Mouse (Mus musculus) cerebellum, adult 2 months (tissue): Measurements from ENCODE around the gene Slc24a1. TPM values are rescaled to one million over a fixed set of nuclear protein-coding genes. Genes with fewer than 3 reads are reported as not detected.

Source experiments
- DNase-seq, 2 experiments: peaks; one replicate each; pipeline ENCODE4 v3.0.0; 2021
- H3K27ac ChIP-seq: fragments of 200-500 bp; 2 replicates; pipeline ENCODE4 v1.5.1; 2012; ENCODE audit warnings: low read length, control low read depth, inconsistent platforms; ENCODE audit not compliant: insufficient read depth
- H3K27me3 ChIP-seq: fragments of 200-500 bp; 2 replicates; pipeline ENCODE4 v1.6.1; 2012; ENCODE audit warnings: inconsistent platforms, mild to moderate bottlenecking, low read length, moderate library complexity; ENCODE audit not compliant: control insufficient read depth, insufficient read depth
- H3K4me1 ChIP-seq: fragments of 200-500 bp; 2 replicates; pipeline ENCODE4 v1.6.1; 2011; ENCODE audit warnings: low read length; ENCODE audit not compliant: control insufficient read depth, insufficient read depth
- H3K4me3 ChIP-seq: fragments of 200-500 bp; replicated peaks from 2 replicates; pipeline ENCODE3; 2011; ENCODE audit warnings: mild to moderate bottlenecking, low read depth, low read length, control low read depth; ENCODE audit not compliant: insufficient read depth
- CTCF ChIP-seq: fragments of 200-500 bp; IDR thresholded peaks from 2 replicates; pipeline ENCODE4 v1.5.1; 2011; ENCODE audit warnings: low read depth, mild to moderate bottlenecking, control low read depth, low read length, moderate library complexity, borderline replicate concordance; ENCODE audit not compliant: insufficient read depth
- POLR2A ChIP-seq: fragments of 200-500 bp; IDR thresholded peaks from 2 replicates; pipeline ENCODE4 v1.6.1; 2011; ENCODE audit warnings: low read length, control low read depth, borderline replicate concordance; ENCODE audit not compliant: insufficient read depth
- WGBS: fragments of 180-500 bp; shearing (Covaris S2); methylation state at CpG from one replicate; pipeline ENCODE4 v1.1.7; 2018; 5-methylcytosine and 5-hydroxymethylcytosine counted together
- polyA plus RNA-seq: library from polyadenylated mRNA; depleted of rRNA; stranded (reverse); fragments of >200 nt; gene quantifications from 2 replicates; pipeline ENCODE4 v1.2.3, GENCODE M21; 2012; rRNA removed

Slc24a1 gene
- polyA plus RNA-seq, 1 experiment = 0.03 TPM

- H3K4me1 ChIP-seq = no peaks in the 10 kb centered on the region
- 83% methylated on average over 5 of the region's 5 CpGs for WGBS
- no peak for DNase-seq
- no peak overlapping the region for H3K4me3 ChIP-seq
- no peaks in the 10 kb centered on the region for H3K27me3 ChIP-seq
- H3K27ac ChIP-seq = no peak overlapping the region
- TF ChIP-seq CTCF = no peak
- TF ChIP-seq POLR2A = no peak
Measured at GRCm38 (mm10) chr9:64886008-64886407, 65.4 kb downstream of the Slc24a1 start.

Other genes with a start within 250 kb of the Slc24a1 start
- gene Rab11a, start 213.8 kb downstream of the Slc24a1 start, polyA plus RNA-seq = 255 and 259 TPM in 2 replicates
- 34.6 and 34.9 TPM in 2 replicates for gene Dennd4a, start 140.3 kb downstream of the Slc24a1 start, polyA plus RNA-seq
- gene Ints14, start 9.3 kb upstream of the Slc24a1 start, polyA plus RNA-seq = 24.1 and 26.4 TPM in 2 replicates
- gene Hacd3, start 70.1 kb upstream of the Slc24a1 start, polyA plus RNA-seq = 150 and 152 TPM in 2 replicates
- gene Dpp8, start 80.8 kb upstream of the Slc24a1 start, polyA plus RNA-seq = 76.6 and 85.8 TPM in 2 replicates
- gene Igdcc4, start 149.9 kb upstream of the Slc24a1 start, polyA plus RNA-seq = 28.9 and 29.0 TPM in 2 replicates
- gene Igdcc3, start 189.6 kb upstream of the Slc24a1 start, polyA plus RNA-seq = 1.8 and 2.4 TPM in 2 replicates
- gene Parp16, start 243.7 kb upstream of the Slc24a1 start, polyA plus RNA-seq = 5.7 and 6.6 TPM in 2 replicates